Mouse (Mus musculus) CH12.LX (cell line): Measurements from ENCODE around the gene Mier3. TPM values are rescaled to one million over a fixed set of nuclear protein-coding genes. Genes with fewer than 3 reads are reported as not detected.

Experiments used
- DNase-seq: peaks from one replicate; pipeline ENCODE4 v3.0.0-alpha.2; 2013; ENCODE audit errors: extremely low read depth
- H3K27ac ChIP-seq: 2 replicates; pipeline ENCODE4 v1.5.1; 2012; ENCODE audit warnings: low read depth, mild to moderate bottlenecking, control low read depth, moderate library complexity; ENCODE audit not compliant: insufficient read depth
- H3K27me3 ChIP-seq: replicated peaks from 2 replicates; pipeline ENCODE3; 2012; ENCODE audit warnings: inconsistent platforms
- H3K36me3 ChIP-seq, 2 experiments: replicated peaks in 1 of 2; 2 replicates each; pipeline versions ENCODE3 to v1.6.1; 2012; ENCODE audit warnings: inconsistent platforms in 1 of 2, low read length in 1 of 2, mild to moderate bottlenecking in 1 of 2, mixed read lengths in 1 of 2, moderate library complexity in 1 of 2; ENCODE audit not compliant: control insufficient read depth in 1 of 2, insufficient read depth in 1 of 2
- H3K4me1 ChIP-seq, 2 experiments: 2 replicates each; pipeline ENCODE4 v1.6.1; 2012; ENCODE audit warnings: inconsistent platforms in 1 of 2, moderate library complexity in 1 of 2; ENCODE audit not compliant: insufficient read depth in 2 of 2, control insufficient read depth in 1 of 2
- H3K4me2 ChIP-seq: 2 replicates; pipeline ENCODE4 v1.6.1; 2012; ENCODE audit warnings: low read depth, mild to moderate bottlenecking, control low read depth; ENCODE audit not compliant: poor library complexity, insufficient read depth, severe bottlenecking
- H3K4me3 ChIP-seq, 3 experiments: fragments of 150-350 bp in 1 of 3; sonication (generic) in 1 of 3; replicated peaks in 1 of 3; 2 replicates each; pipeline versions ENCODE3 to v1.5.1; 2011 to 2012; ENCODE audit warnings: low read depth in 2 of 3, low read length in 2 of 3, mild to moderate bottlenecking in 2 of 3, moderate library complexity in 2 of 3, control low read depth in 1 of 3, improper control_type of control experiment in 1 of 3, inconsistent platforms in 1 of 3, mixed read lengths in 1 of 3; ENCODE audit not compliant: poor library complexity in 1 of 3
- H3K79me2 ChIP-seq: replicated peaks from 2 replicates; pipeline ENCODE4 v1.6.1; 2012; ENCODE audit warnings: mild to moderate bottlenecking, moderate library complexity; ENCODE audit not compliant: control insufficient read depth, poor library complexity, insufficient read depth, severe bottlenecking; ENCODE audit errors: extremely low read depth
- H3K9ac ChIP-seq: 2 replicates; pipeline ENCODE4 v1.6.1; 2012; ENCODE audit warnings: low read depth, mild to moderate bottlenecking, control low read depth, moderate library complexity; ENCODE audit not compliant: insufficient read depth
- H3K9me3 ChIP-seq: replicated peaks from 2 replicates; pipeline ENCODE3; 2012; ENCODE audit warnings: low read length, inconsistent platforms, mixed read lengths
- BHLHE40 ChIP-seq: IDR thresholded peaks from 2 replicates; pipeline ENCODE4 v1.6.1; 2011; ENCODE audit warnings: mild to moderate bottlenecking, low read depth, low read length, improper control_type of control experiment
- CHD2 ChIP-seq: IDR thresholded peaks from 2 replicates; pipeline ENCODE4 v1.6.1; 2011; ENCODE audit warnings: low read length, improper control_type of control experiment
- CTCF ChIP-seq, 2 experiments: IDR thresholded peaks in 1 of 2; conservative IDR thresholded peaks in 1 of 2; 2 replicates each; pipeline ENCODE4 v1.5.1; 2011 to 2012; ENCODE audit warnings: low read depth in 2 of 2, low read length in 2 of 2, improper control_type of control experiment in 1 of 2, inconsistent platforms in 1 of 2, mild to moderate bottlenecking in 1 of 2, moderate library complexity in 1 of 2
- E2F4 ChIP-seq: IDR thresholded peaks from 2 replicates; pipeline ENCODE4 v1.6.1; 2011; ENCODE audit warnings: low read depth, low read length, improper control_type of control experiment; ENCODE audit not compliant: insufficient replicate concordance
- ETS1 ChIP-seq: conservative IDR thresholded peaks from 2 replicates; pipeline ENCODE4 v1.6.1; 2012; ENCODE audit warnings: low read depth, mild to moderate bottlenecking, inconsistent platforms, low read length, improper control_type of control experiment, moderate library complexity
- GABPA ChIP-seq: IDR thresholded peaks from 2 replicates; pipeline ENCODE4 v1.6.1; 2012; ENCODE audit warnings: low read depth, low read length, improper control_type of control experiment, inconsistent platforms; ENCODE audit not compliant: insufficient replicate concordance
- MAX ChIP-seq: IDR thresholded peaks from 2 replicates; pipeline ENCODE4 v1.6.1; 2011; ENCODE audit warnings: low read length, improper control_type of control experiment
- MAZ ChIP-seq: IDR thresholded peaks from 2 replicates; pipeline ENCODE4 v1.6.1; 2012; ENCODE audit warnings: low read depth, mild to moderate bottlenecking, inconsistent platforms, low read length, improper control_type of control experiment, moderate library complexity
- MEF2A ChIP-seq: IDR thresholded peaks from 2 replicates; pipeline ENCODE4 v1.6.1; 2014; ENCODE audit warnings: low read depth, mild to moderate bottlenecking, inconsistent platforms, low read length, improper control_type of control experiment, borderline replicate concordance
- MXI1 ChIP-seq: IDR thresholded peaks from 2 replicates; pipeline ENCODE4 v1.6.1; 2011; ENCODE audit warnings: mild to moderate bottlenecking, low read depth, low read length, improper control_type of control experiment
- NELFE ChIP-seq: IDR thresholded peaks from 2 replicates; pipeline ENCODE4 v1.6.1; 2011; ENCODE audit warnings: low read depth, low read length, improper control_type of control experiment
- POLR2A ChIP-seq: IDR thresholded peaks from 2 replicates; pipeline ENCODE4 v1.6.1; 2011; ENCODE audit warnings: low read depth, mild to moderate bottlenecking, improper control_type of control experiment, low read length
- POLR2AphosphoS2 ChIP-seq: IDR thresholded peaks from 2 replicates; pipeline ENCODE4 v1.6.1; 2011; ENCODE audit warnings: low read depth, low read length, improper control_type of control experiment
- RAD21 ChIP-seq: IDR thresholded peaks from 2 replicates; pipeline ENCODE4 v1.6.1; 2011; ENCODE audit warnings: low read depth, mild to moderate bottlenecking, low read length, improper control_type of control experiment, moderate library complexity
- SIN3A ChIP-seq: IDR thresholded peaks from 2 replicates; pipeline ENCODE4 v1.6.1; 2012; ENCODE audit warnings: low read length, improper control_type of control experiment, inconsistent platforms
- SMC3 ChIP-seq: IDR thresholded peaks from 2 replicates; pipeline ENCODE4 v1.6.1; 2011; ENCODE audit warnings: low read depth, low read length, improper control_type of control experiment
- TCF12 ChIP-seq: IDR thresholded peaks from 2 replicates; pipeline ENCODE4 v1.6.1; 2014; ENCODE audit warnings: low read depth, mild to moderate bottlenecking, inconsistent platforms, low read length, improper control_type of control experiment
- UBTF ChIP-seq: IDR thresholded peaks from 2 replicates; pipeline ENCODE4 v1.6.1; 2012; ENCODE audit warnings: low read depth, mild to moderate bottlenecking, inconsistent platforms, low read length, improper control_type of control experiment, moderate library complexity
- USF1 ChIP-seq: IDR thresholded peaks from 2 replicates; pipeline ENCODE4 v1.6.1; 2014; ENCODE audit warnings: low read depth, mild to moderate bottlenecking, inconsistent platforms, low read length, improper control_type of control experiment
- USF2 ChIP-seq: conservative IDR thresholded peaks from 2 replicates; pipeline ENCODE4 v1.6.1; 2011; ENCODE audit warnings: low read depth, low read length, improper control_type of control experiment
- ZKSCAN1 ChIP-seq: IDR thresholded peaks from 2 replicates; pipeline ENCODE4 v1.6.1; 2012; ENCODE audit warnings: low read depth, inconsistent platforms, low read length, improper control_type of control experiment, borderline replicate concordance
- ZMIZ1 ChIP-seq: IDR thresholded peaks from 2 replicates; pipeline ENCODE4 v1.6.1; 2012; ENCODE audit warnings: low read depth, mild to moderate bottlenecking, inconsistent platforms, low read length, improper control_type of control experiment
- ZNF384 ChIP-seq: IDR thresholded peaks from 2 replicates; pipeline ENCODE4 v1.6.1; 2012; ENCODE audit warnings: low read depth, low read length, improper control_type of control experiment, inconsistent platforms
- dilution Hi-C: fragments of 300-500 bp; cut with MboI; formaldehyde crosslinking; loops from 2 replicates; pipeline ENCODE4 v1.14.3; 2020; ENCODE audit warnings: low sequenced_read_pairs; ENCODE audit not compliant: extremely low pct_unique_long_range_greater_than_20kb, extremely low pct_ligation_motif_present
- in situ Hi-C: fragments of 300-500 bp; cut with MboI; formaldehyde crosslinking; loops from 3 replicates; pipeline ENCODE4 v1.14.3; 2019; ENCODE audit warnings: low sequenced_read_pairs, low pct_ligation_motif_present, low pct_unique_long_range_greater_than_20kb, mixed read lengths
- polyA plus RNA-seq: library from polyadenylated mRNA; unstranded; fragments of >175 nt; gene quantifications from 2 replicates; pipeline ENCODE4 v1.2.1, GENCODE M21; 2012; ENCODE audit warnings: low read depth; ENCODE audit not compliant: insufficient read length
- total RNA-seq, 2 experiments: library from RNA; depleted of rRNA; stranded (reverse); fragments of 300-350 nt in 1 of 2; fragments of >200 nt in 1 of 2; gene quantifications; 2 replicates each; pipeline ENCODE4 v1.2.3; 2012 to 2014

The Mier3 gene
- total and polyA plus RNA-seq, 3 experiments = 3.3 to 7.3 (median 7.0) TPM

- H3K4me3 ChIP-seq = no peak overlapping the region
- H3K4me1 ChIP-seq = no peaks in the 10 kb centered on the region; a peak in 1 of 4 replicates
- no peaks in the 10 kb centered on the region for H3K36me3 ChIP-seq
- no peak for DNase-seq
- in situ Hi-C loops (no loop called here), dilution Hi-C loops (no loop called here)
- no peak overlapping the region for H3K9ac ChIP-seq
- no peak overlapping the region for H3K27ac ChIP-seq
- no peak overlapping the region for H3K4me2 ChIP-seq
- no peaks in the 10 kb centered on the region for H3K79me2 ChIP-seq
- TF ChIP-seq ZNF384 (no peak), ZKSCAN1 (no peak), RAD21 (no peak), USF1 (no peak), GABPA (no peak), E2F4 (no peak), POLR2A (no peak), POLR2AphosphoS2 (no peak), BHLHE40 (no peak), SMC3 (no peak), MAX (no peak), MAZ (no peak), TCF12 (no peak), MEF2A (no peak)
- H3K9me3 ChIP-seq = no peaks in the 10 kb centered on the region
- no peaks in the 10 kb centered on the region for H3K27me3 ChIP-seq
These were observed 24.5 kb upstream of the Mier3 start for GRCm38 (mm10) chr13:111656309-111656708.

- H3K27me3 ChIP-seq = no peaks in the 10 kb centered on the region
- no peaks in the 10 kb centered on the region; a peak in 1 of 4 replicates for H3K4me1 ChIP-seq
- no peak overlapping the region for H3K9ac ChIP-seq
- in situ Hi-C loops (no loop called here), dilution Hi-C loops (no loop called here)
- no peak overlapping the region for H3K4me2 ChIP-seq
- H3K27ac ChIP-seq = no peak overlapping the region
- no peak overlapping the region for H3K4me3 ChIP-seq
- no peaks in the 10 kb centered on the region for H3K9me3 ChIP-seq
- TF ChIP-seq POLR2A (no peak), MAZ (no peak), SMC3 (no peak), ETS1 (no peak), NELFE (no peak), UBTF (no peak), SIN3A (no peak), CTCF (conservative IDR thresholded peaks at IDR 0.05 in 1 of 2, IDR thresholded peaks at IDR 0.05 in 1 of 2; ENCODE audit: low read depth in 2 of 2, low read length in 2 of 2) (no peak), BHLHE40 (no peak), POLR2AphosphoS2 (no peak), MXI1 (no peak), ZKSCAN1 (no peak), CHD2 (no peak), ZMIZ1 (no peak), USF2 (no peak), MEF2A (no peak), MAX (no peak)
- TF ChIP-seq, all 38 proteins: peak for 0
- Histone ChIP-seq H3K79me2 (no peaks in the 10 kb centered on the region), H3K36me3 (no peaks in the 10 kb centered on the region)
- DNase-seq = no peak
These were observed 24.0 kb upstream of the Mier3 start for GRCm38 (mm10) chr13:111656769-111657168.
